Mouse (Mus musculus) spleen, postnatal 4 days (tissue): Measurements from ENCODE around the gene Minar1.

ENCODE experiments used
- DNase-seq, 2 experiments: peaks; one replicate each; pipeline ENCODE4 v3.0.0; 2022; ENCODE audit warnings: low spot score in 2 of 2

Gene Minar1

GRCm38 (mm10) chr9:89623006-89623760 lies at the start of gene Minar1:
TSS of gene Minar1 (minus strand) at chr9:89623125.
- DNase-seq: no peak

DNA sequence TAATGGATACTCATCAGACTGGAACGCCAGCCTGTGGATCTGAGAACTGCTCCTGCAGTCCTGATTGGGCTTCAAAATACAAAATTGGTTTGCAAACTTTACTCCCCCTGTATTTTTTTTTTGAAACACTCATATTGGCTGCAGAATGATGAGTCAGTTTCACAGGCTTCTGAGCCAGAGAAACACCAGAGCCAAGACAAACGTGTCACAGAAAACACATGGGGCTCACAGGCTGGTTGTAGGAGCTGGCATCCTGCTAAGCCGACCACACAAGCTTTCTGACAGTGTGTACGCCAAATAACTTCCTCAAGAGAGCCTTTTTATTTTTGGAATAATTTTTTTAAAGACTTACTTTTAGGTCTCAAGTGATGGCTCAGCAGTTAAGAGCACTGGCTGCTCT lies 47.0 kb upstream of the Minar1 start:
- DNase-seq: no peak

GRCm38 (mm10) chr9:89667306-89667942 lies 44.5 kb upstream of the Minar1 start:
- DNase-seq: no peak

GRCm38 (mm10) chr9:89650913-89651312 lies 28.0 kb upstream of the Minar1 start:
- DNase-seq: no peak

GRCm38 (mm10) chr9:89637453-89637852 lies 14.5 kb upstream of the Minar1 start:
- DNase-seq: no peak

- no peak for DNase-seq
Observed at GRCm38 (mm10) chr9:89622296-89623005, 474 bp downstream of the Minar1 start.

GRCm38 (mm10) chr9:89621750-89622149 lies 1.2 kb downstream of the Minar1 start:
- peak in 1 of 2 experiments; percentile 55 for DNase-seq

DNA sequence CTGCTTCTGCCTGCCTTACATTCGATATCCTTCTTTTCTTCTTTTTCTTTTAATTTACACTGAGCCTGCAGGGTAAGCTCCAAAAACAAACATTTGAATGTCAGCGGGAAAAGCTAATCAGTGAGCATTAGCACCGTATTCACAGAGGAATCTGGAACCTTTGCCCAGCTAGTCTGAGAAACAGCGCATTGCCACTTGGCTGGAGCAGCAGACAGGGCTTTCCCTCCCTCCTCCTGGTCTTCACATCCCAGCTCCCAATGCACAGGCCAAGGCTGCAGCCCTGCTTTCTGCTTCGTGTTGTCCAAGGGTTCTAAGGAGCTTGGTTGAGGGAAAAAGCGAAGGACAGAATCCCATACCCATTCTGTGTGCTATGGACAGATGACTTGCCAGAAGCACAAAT lies 2.6 kb downstream of the Minar1 start:
- DNase-seq: no peak

- peak in 1 of 2 experiments; percentile 16 for DNase-seq
Observed at GRCm38 (mm10) chr9:89616946-89617345, 6.0 kb downstream of the Minar1 start.

DNA sequence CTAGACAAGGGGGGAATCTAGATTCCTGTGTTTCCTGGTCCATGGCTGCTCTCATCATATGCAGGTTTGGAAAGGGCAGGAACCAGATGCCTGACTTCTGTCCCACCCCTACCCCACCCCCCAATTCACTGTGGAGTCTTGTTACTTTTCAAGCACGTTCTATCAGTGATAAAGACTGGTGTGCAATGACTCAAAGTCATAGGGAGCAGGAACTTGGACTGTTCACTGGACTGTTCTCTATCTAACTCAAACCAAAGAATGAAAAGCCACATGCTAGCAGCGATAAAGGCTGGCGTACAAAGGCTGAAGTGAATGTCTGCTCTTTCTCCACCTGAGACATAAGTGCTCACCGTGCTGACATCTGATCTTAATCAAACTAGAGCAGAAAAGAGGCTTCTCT lies 12.3 kb downstream of the Minar1 start:
- DNase-seq: peak in 1 of 2 experiments; percentile 21

- peak in 1 of 2 experiments; percentile 26 for DNase-seq
Observed at GRCm38 (mm10) chr9:89607321-89607720, 15.6 kb downstream of the Minar1 start.

- peak in 1 of 2 experiments; percentile 29 for DNase-seq
Observed at GRCm38 (mm10) chr9:89606256-89606655, 16.7 kb downstream of the Minar1 start.

GRCm38 (mm10) chr9:89601891-89602290 lies 21.0 kb downstream of the Minar1 start:
- no peak for DNase-seq

DNA sequence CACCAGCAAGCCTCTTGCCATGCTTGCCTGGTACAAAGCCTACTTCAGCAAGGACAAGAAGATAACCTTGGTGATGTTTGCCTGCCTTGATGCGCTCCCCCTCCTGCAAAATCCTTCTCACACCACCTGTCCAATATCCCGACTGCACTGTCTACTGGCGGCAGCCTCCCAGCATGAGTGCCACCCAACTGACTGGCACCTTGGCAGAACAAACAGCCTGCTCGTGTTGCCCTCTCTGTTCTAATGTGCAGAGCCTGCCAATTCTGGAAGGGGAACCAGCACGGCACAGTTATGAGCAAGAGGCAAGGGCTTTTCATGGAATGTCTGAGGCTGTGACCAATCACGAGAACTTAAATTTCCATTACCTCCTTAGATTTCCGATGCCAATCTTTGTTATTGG lies 22.2 kb downstream of the Minar1 start:
- DNase-seq: no peak

- DNase-seq: no peak
Observed at GRCm38 (mm10) chr9:89597071-89597470, 25.9 kb downstream of the Minar1 start.

DNA sequence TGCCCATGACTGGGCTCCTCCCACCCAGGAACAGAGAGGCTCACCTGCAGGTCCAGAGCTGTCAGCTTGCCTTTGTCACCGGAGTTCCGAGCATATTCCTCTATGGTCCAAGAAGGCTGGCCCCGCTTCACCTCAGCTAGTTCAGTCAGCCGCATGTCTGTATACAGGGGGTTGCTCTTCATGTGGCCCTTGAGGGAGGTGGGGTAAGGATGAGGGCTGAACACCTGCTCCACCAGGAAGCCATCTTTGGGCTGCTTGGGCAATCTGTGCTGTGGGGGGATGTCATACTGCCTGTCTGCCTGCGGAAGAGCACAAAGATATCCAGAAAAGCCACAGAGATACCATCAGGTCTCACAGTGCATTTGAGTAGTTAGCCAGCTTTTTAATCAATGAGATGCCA lies 26.5 kb downstream of the Minar1 start:
- DNase-seq: no peak

GRCm38 (mm10) chr9:89592391-89592790 lies 30.5 kb downstream of the Minar1 start:
- DNase-seq: no peak

GRCm38 (mm10) chr9:89578422-89578821 lies 44.5 kb downstream of the Minar1 start:
- DNase-seq: no peak

GRCm38 (mm10) chr9:89552663-89553062 lies 70.3 kb downstream of the Minar1 start:
- DNase-seq: no peak
